Mouse (Mus musculus): ENCODE data around the gene Rapgef3.

The Rapgef3 gene

DNA sequence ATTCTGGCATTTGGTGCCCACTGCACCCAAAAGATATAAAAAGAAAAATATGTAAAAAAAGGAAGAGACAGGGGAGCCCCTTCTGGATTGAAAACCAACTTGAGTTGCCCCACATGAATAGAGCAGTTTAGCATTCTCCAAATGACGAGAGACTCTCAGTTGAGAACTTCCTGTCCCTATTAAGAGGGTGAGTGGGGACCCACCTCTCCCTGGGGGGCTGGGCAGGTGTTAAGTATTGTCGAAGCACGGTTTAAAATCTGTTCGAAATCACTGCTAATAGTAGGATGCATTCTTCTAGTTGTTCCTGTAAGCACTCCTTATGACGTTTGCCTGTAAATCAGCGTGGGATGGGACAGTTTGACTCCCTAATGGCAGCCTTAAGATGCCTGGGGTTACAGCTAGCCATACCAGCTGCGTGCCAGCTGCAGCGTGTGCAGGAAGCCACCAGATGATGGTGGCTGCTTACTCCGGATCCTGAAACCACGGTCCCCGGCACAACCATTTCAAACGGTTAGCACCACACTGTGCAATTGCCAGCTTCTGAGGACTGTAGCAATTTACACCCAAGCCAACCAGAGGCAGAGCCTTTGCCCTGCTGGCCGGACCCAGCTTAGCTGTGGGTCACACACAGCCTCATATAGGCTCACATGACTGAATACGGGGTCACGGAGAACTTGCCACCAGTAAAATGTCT is 46.6 kb downstream of the Rapgef3 start:
- no peak for DNase-seq (ENCODE audit: low spot score in 2 of 2)

- DNase-seq (ENCODE audit: low spot score in 2 of 2) = no peak
Measured at GRCm38 (mm10) chr15:97720026-97720675, 47.6 kb downstream of the Rapgef3 start.

DNA sequence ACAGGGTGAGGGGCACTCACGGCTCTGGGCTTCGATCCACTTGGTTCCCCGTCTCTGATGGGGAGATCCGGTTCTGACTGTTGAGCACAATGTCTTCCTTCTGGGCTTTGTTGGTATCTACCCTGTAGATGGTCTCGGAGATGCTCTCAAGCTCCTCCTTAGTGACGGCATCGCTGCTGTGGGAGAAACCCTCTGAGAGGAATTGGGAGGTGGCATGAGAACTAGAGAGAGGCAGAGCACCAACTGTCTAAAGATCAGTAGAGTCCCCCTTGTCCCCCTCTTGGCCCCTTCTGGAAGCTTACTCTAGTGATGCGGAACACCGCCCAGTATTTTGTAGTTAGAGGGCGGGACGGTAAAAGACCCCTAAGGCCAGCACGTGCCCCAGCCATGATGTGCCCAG is 48.3 kb downstream of the Rapgef3 start:
- DNase-seq (ENCODE audit: low spot score in 2 of 2) = no peak

DNA sequence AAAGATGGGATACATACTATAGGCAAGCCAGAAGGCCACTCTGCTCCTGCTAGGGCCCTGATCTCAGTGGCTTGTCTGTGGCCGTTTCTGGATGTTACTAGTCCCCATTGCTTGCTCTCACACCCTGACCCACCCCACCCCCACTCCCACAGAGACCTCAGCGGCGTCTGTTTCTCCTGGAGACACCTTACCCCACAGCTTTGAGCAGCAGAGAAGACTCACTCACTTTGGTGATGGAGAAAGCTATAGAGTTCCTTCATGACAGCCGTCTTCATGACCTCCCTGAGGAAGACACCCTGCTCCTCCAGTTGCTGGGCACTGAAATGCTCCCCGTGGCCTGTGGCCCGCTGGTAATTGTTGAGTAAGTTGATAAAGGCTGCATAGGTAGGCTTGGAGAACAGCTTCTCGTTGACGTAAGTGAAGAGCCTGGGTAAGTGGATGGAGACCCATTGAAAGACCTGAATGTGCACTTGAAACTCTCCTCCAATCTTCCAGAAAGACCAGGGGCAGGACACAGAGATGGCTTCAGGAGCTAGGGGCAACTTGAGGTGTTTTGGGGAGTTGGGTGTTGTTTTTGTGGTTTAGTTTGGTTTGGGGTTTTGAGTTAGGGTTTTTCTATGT is 49.1 kb downstream of the Rapgef3 start:
- no peak for DNase-seq (ENCODE audit: low spot score in 2 of 2)

DNA sequence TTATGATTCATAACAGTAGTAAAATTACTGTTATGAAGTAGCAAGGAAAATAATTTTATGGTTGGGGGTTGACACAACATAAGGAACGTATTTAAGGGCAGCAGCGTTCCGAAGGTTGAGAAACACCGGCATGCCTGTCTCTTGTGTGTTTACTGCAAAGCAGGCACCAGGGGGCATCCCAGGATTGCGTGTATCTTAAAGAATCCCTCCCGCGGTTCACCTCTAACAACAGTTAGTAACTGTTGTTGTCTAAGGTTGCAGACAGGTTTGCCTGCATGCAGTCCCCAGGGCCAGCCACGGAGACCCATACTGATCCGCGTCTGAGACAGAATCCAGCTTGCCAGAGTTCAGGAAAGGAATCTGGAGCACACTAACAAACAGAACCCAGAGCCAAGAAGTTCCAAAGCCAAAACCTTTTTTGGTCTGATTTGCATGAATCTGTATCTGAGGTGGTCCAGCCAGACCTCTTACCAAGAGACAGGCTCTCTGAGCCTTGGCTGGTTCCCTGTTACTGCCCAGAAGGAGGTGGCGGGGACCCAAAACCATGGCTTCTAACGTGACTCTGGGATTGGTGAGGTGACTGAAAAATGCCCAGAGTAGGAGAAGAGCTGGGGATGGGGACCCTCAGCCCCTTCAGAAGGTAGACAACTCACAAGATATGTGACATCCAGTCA is 49.8 kb downstream of the Rapgef3 start:
- DNase-seq (ENCODE audit: low spot score in 2 of 2) = peak in 1 of 2 experiments; percentile 44

GRCm38 (mm10) chr15:97716782-97717181 is 51.0 kb downstream of the Rapgef3 start:
- DNase-seq (ENCODE audit: low spot score in 2 of 2) = no peak

DNA sequence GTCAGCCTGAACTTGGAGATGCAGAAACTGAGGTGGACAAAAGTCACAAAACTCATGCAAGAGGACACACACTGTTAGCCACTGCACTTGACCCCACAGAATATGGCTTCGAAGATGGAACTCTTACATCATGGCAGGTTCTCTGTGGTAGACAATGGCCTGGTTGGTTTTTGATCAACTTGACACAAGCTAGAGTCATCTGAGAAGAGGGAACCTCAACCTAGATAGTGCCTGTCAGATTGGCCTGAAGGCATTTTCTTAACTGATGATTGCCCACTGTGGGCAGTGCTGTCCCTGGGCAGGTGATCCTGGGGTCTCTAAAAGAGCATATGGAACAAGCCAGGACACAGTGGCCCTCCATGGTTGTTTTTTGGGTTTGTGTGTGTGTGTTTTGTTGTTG is 52.0 kb downstream of the Rapgef3 start:
- no peak for DNase-seq (ENCODE audit: low spot score in 2 of 2)

GRCm38 (mm10) chr15:97715083-97715482 is 52.7 kb downstream of the Rapgef3 start:
- no peak for DNase-seq (ENCODE audit: low spot score in 2 of 2)

DNA sequence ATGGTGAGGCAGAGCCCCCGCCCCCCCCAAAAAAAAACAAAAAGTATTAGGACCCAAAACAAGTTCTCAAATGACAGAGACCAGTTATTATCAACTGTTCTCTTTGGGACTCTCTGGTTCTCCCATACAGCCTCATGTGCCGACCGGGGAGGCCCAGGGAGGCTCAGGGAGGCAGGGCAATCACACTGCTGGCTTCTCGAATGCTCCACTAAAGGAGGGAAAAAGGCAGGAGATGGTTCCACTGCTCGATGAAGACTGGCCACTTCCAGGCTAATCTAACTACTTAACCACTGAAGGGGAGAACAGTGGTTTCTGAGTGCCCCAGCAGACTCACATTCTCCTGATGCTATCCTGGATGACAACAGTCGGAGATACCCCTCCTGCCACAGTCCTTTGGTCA is 55.2 kb downstream of the Rapgef3 start:
- DNase-seq (ENCODE audit: low spot score in 2 of 2) = no peak

- DNase-seq (ENCODE audit: low spot score in 2 of 2) = no peak
Measured at GRCm38 (mm10) chr15:97710906-97711305, 56.9 kb downstream of the Rapgef3 start.

DNA sequence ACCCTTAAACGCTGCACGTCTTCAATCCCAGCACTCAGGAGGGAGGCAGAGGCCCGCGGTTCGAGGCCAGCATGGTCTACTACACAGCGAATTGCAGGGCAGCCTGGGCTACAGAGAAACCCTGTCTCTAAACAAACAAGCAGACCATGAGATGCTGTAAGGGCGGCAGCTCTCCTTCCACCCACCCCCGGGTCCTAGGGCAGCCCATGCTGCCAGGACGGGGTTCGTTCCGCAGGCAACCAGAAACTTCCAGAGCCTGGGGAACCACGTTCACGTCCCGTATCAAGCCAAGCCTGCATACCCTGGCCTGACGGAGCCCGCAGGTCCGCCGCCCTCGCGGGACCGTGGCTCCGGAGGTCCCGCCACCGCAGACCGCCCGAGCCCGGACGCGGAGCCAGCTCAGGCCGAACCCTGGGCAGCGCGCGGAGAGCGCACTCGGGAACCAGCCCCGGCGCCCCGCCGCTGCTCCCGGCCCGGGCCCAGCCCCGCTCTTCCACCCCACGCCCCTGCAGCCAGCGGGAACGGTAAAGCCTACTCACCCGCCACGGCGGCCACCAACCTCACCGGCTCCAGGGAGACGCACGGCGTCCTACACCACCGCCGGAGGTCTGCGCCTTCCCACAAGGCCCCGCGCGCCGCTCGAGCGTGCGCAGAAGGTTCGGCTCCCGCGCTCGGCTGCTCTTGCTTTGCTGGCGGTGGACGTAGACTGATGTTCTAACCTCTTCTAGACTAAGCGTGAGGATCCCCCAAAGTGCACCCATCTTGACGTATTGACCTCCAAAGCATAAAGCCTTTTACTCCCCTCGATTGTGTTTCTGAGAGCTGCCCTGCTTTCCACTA is 62.3 kb downstream of the Rapgef3 start, which contains the start of gene Rpap3:
Gene Rpap3, minus strand, starts transcription at position 615 of the 840 bp plus-strand sequence.
- peak; percentile 54 to 83 for DNase-seq (ENCODE audit: low spot score in 2 of 2)

- no peak for DNase-seq (ENCODE audit: low spot score in 2 of 2)
Measured at GRCm38 (mm10) chr15:97696616-97697015, 71.2 kb downstream of the Rapgef3 start.

Measured in frontal cortex, postnatal 10 days (tissue).